Mouse (Mus musculus): ENCODE data around the gene Eepd1. TPM values are rescaled to one million over a fixed set of nuclear protein-coding genes. Genes with fewer than 3 reads are reported as not detected.

Eepd1 gene
- total RNA-seq, 2 experiments from 2014 or later: 13.8 to 16.4 TPM

GRCm38 (mm10) chr9:25488581-25488980 lies 7.2 kb downstream of the Eepd1 start:
- no peak for DNase-seq (ENCODE audit: extremely low spot score in 1 of 2, low spot score in 1 of 2)

- no peak for DNase-seq (ENCODE audit: extremely low spot score in 1 of 2, low spot score in 1 of 2)
Observed at GRCm38 (mm10) chr9:25489221-25489960, 8.0 kb downstream of the Eepd1 start.

GRCm38 (mm10) chr9:25490278-25491145 lies 9.2 kb downstream of the Eepd1 start:
- DNase-seq (ENCODE audit: extremely low spot score in 1 of 2, low spot score in 1 of 2): no peak

- peak in 1 of 2 experiments; percentile 5 for DNase-seq (ENCODE audit: extremely low spot score in 1 of 2, low spot score in 1 of 2)
Observed at GRCm38 (mm10) chr9:25493918-25494317, 12.6 kb downstream of the Eepd1 start.

GRCm38 (mm10) chr9:25495601-25496000 lies 14.3 kb downstream of the Eepd1 start:
- DNase-seq (ENCODE audit: extremely low spot score in 1 of 2, low spot score in 1 of 2): no peak

GRCm38 (mm10) chr9:25496196-25496595 lies 14.8 kb downstream of the Eepd1 start:
- DNase-seq (ENCODE audit: extremely low spot score in 1 of 2, low spot score in 1 of 2): no peak

- no peak for DNase-seq (ENCODE audit: extremely low spot score in 1 of 2, low spot score in 1 of 2)
Observed at GRCm38 (mm10) chr9:25496703-25497102, 15.4 kb downstream of the Eepd1 start.

GRCm38 (mm10) chr9:25498770-25499169 lies 17.4 kb downstream of the Eepd1 start:
- DNase-seq (ENCODE audit: extremely low spot score in 1 of 2, low spot score in 1 of 2): no peak

- no peak for DNase-seq (ENCODE audit: extremely low spot score in 1 of 2, low spot score in 1 of 2)
Observed at GRCm38 (mm10) chr9:25499306-25499705, 18.0 kb downstream of the Eepd1 start.

GRCm38 (mm10) chr9:25500031-25500430 lies 18.7 kb downstream of the Eepd1 start:
- DNase-seq (ENCODE audit: extremely low spot score in 1 of 2, low spot score in 1 of 2): no peak

- no peak for DNase-seq (ENCODE audit: extremely low spot score in 1 of 2, low spot score in 1 of 2)
Observed at GRCm38 (mm10) chr9:25508825-25509224, 27.5 kb downstream of the Eepd1 start.

GRCm38 (mm10) chr9:25510572-25510971 lies 29.2 kb downstream of the Eepd1 start:
- DNase-seq (ENCODE audit: extremely low spot score in 1 of 2, low spot score in 1 of 2): no peak

GRCm38 (mm10) chr9:25513050-25513449 lies 31.7 kb downstream of the Eepd1 start:
- DNase-seq (ENCODE audit: extremely low spot score in 1 of 2, low spot score in 1 of 2): no peak

- DNase-seq (ENCODE audit: extremely low spot score in 1 of 2, low spot score in 1 of 2): no peak
Observed at GRCm38 (mm10) chr9:25513556-25513955, 32.2 kb downstream of the Eepd1 start.

GRCm38 (mm10) chr9:25516640-25517039 lies 35.3 kb downstream of the Eepd1 start:
- DNase-seq (ENCODE audit: extremely low spot score in 1 of 2, low spot score in 1 of 2): no peak

- no peak for DNase-seq (ENCODE audit: extremely low spot score in 1 of 2, low spot score in 1 of 2)
Observed at GRCm38 (mm10) chr9:25517982-25518381, 36.6 kb downstream of the Eepd1 start.

- DNase-seq (ENCODE audit: extremely low spot score in 1 of 2, low spot score in 1 of 2): no peak
Observed at GRCm38 (mm10) chr9:25519193-25519592, 37.8 kb downstream of the Eepd1 start.

GRCm38 (mm10) chr9:25520826-25521225 lies 39.5 kb downstream of the Eepd1 start:
- DNase-seq (ENCODE audit: extremely low spot score in 1 of 2, low spot score in 1 of 2): no peak

GRCm38 (mm10) chr9:25521825-25522224 lies 40.5 kb downstream of the Eepd1 start:
- DNase-seq (ENCODE audit: extremely low spot score in 1 of 2, low spot score in 1 of 2): no peak

GRCm38 (mm10) chr9:25526516-25526915 lies 45.2 kb downstream of the Eepd1 start:
- no peak for DNase-seq (ENCODE audit: extremely low spot score in 1 of 2, low spot score in 1 of 2)

GRCm38 (mm10) chr9:25526927-25527337 lies 45.6 kb downstream of the Eepd1 start:
- DNase-seq (ENCODE audit: extremely low spot score in 1 of 2, low spot score in 1 of 2): no peak
